In genomic region chr11:22513075-22513474, GRCm38 (mm10) we compare ENCODE assay signal across 9 mouse cellular contexts. TPM values are rescaled to one million over a fixed set of nuclear protein-coding genes. Genes with fewer than 3 reads are reported as not detected.
DNase-seq lines count a peak whose midpoint lies in the region; ATAC-seq lines count a peak whose summit lies in the region.
"Had no signal": no experiment of that assay in that cellular context is flagged by ENCODE, and none has a peak within 500 bp of the region (broad histone marks: within the 10 kb centered on the region; RNA-seq: fewer than 3 reads in every experiment).

No protein-coding gene starts in this region.

- H3K4me2 ChIP-seq in heart, embryonic 16.5 days (ENCODE audit: low read depth, low read length), result peak overlapping the region; percentile 81
- peak overlapping the region; percentile 83 for H3K4me2 ChIP-seq in hindbrain, embryonic 15.5 days
- peak overlapping the region; percentile 79 for H3K4me2 ChIP-seq in midbrain, embryonic 15.5 days

- WGBS in heart, embryonic 16.5 days, result 51% methylated on average over 11 of the region's 11 CpGs
- WGBS in hindbrain, embryonic 15.5 days, result 20% methylated on average over 11 of the region's 11 CpGs
- WGBS in midbrain, embryonic 15.5 days, result 21% methylated on average over 11 of the region's 11 CpGs

- H3K4me3 ChIP-seq in heart, embryonic 16.5 days (ENCODE audit: low read length), result peak overlapping the region; percentile 88
- H3K4me3 ChIP-seq in brown adipose tissue, adult 24 weeks (ENCODE audit: insufficient read depth, low read depth, low read length), result peak overlapping the region; percentile 97
- H3K4me3 ChIP-seq in hindbrain, embryonic 15.5 days, result peak overlapping the region; percentile 89
- H3K4me3 ChIP-seq in midbrain, embryonic 15.5 days, result peak overlapping the region; percentile 75

- H3K9ac ChIP-seq in heart, embryonic 16.5 days (ENCODE audit: low read length), result peak overlapping the region; percentile 97
- H3K9ac ChIP-seq in hindbrain, embryonic 15.5 days, result peak overlapping the region; percentile 95
- peak overlapping the region; percentile 93 for H3K9ac ChIP-seq in midbrain, embryonic 15.5 days

- DNase-seq in heart, adult 9 months (ENCODE audit: low spot score in 2 of 2), result no peak
- DNase-seq in layer of hippocampus, adult 18-20 months (ENCODE audit: low spot score in 2 of 2), result no peak
- no peak for DNase-seq in gastrocnemius, postnatal 4 days (ENCODE audit: low spot score in 2 of 2)
- DNase-seq in left cerebral cortex, adult 11 months (ENCODE audit: low spot score), result no peak

- ATAC-seq in heart, embryonic 16.5 days (replicated peaks; ENCODE audit: extremely low read depth, insufficient read depth, low FRiP score), result no peak
- ATAC-seq in hindbrain, embryonic 15.5 days (ENCODE audit: low FRiP score, low read depth), result no peak
- ATAC-seq in midbrain, embryonic 15.5 days (replicated peaks), result peak; percentile 14; the same call in 1 of the 2 replicates

- H3K27ac ChIP-seq in heart, embryonic 16.5 days (ENCODE audit: low read length), result peak overlapping the region; percentile 86
- peak overlapping the region; percentile 77 for H3K27ac ChIP-seq in brown adipose tissue, adult 24 weeks (replicated peaks; ENCODE audit: low read depth, low read length)
- peak overlapping the region; percentile 100 for H3K27ac ChIP-seq in hindbrain, embryonic 15.5 days (replicated peaks)
- peak overlapping the region; percentile 99 for H3K27ac ChIP-seq in midbrain, embryonic 15.5 days

- H3K27me3 ChIP-seq in heart, embryonic 16.5 days (ENCODE audit: control insufficient read depth, insufficient read depth, low read length), result no peaks in the 10 kb centered on the region
- H3K27me3 ChIP-seq in hindbrain, embryonic 15.5 days, result no peaks in the 10 kb centered on the region
- H3K27me3 ChIP-seq in midbrain, embryonic 15.5 days (replicated peaks), result no peaks in the 10 kb centered on the region
- H3K27me3 ChIP-seq: Patski had no signal

- H3K9me3 ChIP-seq in heart, embryonic 16.5 days (replicated peaks; ENCODE audit: control insufficient read depth, low read length), result no peaks in the 10 kb centered on the region
- no peaks in the 10 kb centered on the region for H3K9me3 ChIP-seq in hindbrain, embryonic 15.5 days
- no peaks in the 10 kb centered on the region for H3K9me3 ChIP-seq in midbrain, embryonic 15.5 days

- H3K4me1 ChIP-seq in heart, embryonic 16.5 days (ENCODE audit: control insufficient read depth, insufficient read depth, low read length), result 0 out of 2 replicates have a peak, but pooled peaks cover 3% of the 10 kb centered on the region
- H3K4me1 ChIP-seq in brown adipose tissue, adult 24 weeks (ENCODE audit: control insufficient read depth, insufficient read depth, insufficient read length, low read length), result no peaks in the 10 kb centered on the region
- H3K4me1 ChIP-seq in hindbrain, embryonic 15.5 days (replicated peaks), result peaks cover 10% of the 10 kb centered on the region; the same call in 1 of the 2 replicates
- H3K4me1 ChIP-seq in midbrain, embryonic 15.5 days, result no peaks in the 10 kb centered on the region

- 0 out of 2 replicates have a peak, but pooled peaks cover 2% of the 10 kb centered on the region for H3K36me3 ChIP-seq in heart, embryonic 16.5 days (ENCODE audit: control insufficient read depth, insufficient read depth)
- peaks cover 9% of the 10 kb centered on the region for H3K36me3 ChIP-seq in hindbrain, embryonic 15.5 days
- no peaks in the 10 kb centered on the region for H3K36me3 ChIP-seq in midbrain, embryonic 15.5 days (replicated peaks)

RNA-seq across cellular contexts. Expression of gene Tmem17, which starts 1.2 kb away (rescaled TPM):
- 8.9 and 10.5 TPM in 2 replicates for polyA plus RNA-seq in heart, embryonic 16.5 days (2015; fragmentation: Nextera tagmentation; extraction: Ambion mirVana)
- 2.4 and 2.9 TPM in 2 replicates for polyA plus RNA-seq in brown adipose tissue, adult 24 weeks (2012; ENCODE audit: insufficient read depth, insufficient read length, missing spikeins)
- polyA plus RNA-seq in hindbrain, embryonic 15.5 days (2015; fragmentation: Nextera tagmentation; extraction: Ambion mirVana), result 22.2 and 23.5 TPM in 2 replicates
- 24.3 and 24.7 TPM in 2 replicates for polyA plus RNA-seq in midbrain, embryonic 15.5 days (2015; fragmentation: Nextera tagmentation; extraction: Ambion mirVana)
- 1 to 10 TPM; 4.5 to 4.7 TPM for total RNA-seq in layer of hippocampus, adult 18-20 months (2021)
- 1 to 10 TPM; 3.5 to 4.2 TPM for total RNA-seq in gastrocnemius, postnatal 4 days (2021)
